Mouse (Mus musculus) stomach, postnatal 0 days (tissue): ENCODE measurements around the gene Nbea. TPM values are rescaled to one million over a fixed set of nuclear protein-coding genes. Genes with fewer than 3 reads are reported as not detected.

Experiments used
- ATAC-seq: fragments of 200-750 bp; cut with Nextera tagmentation; 2 replicates; pipeline ENCODE4 v1.8.0; 2017; ENCODE audit not compliant: low FRiP score, low TSS enrichment
- DNase-seq: peaks from one replicate; pipeline ENCODE4 v3.0.0-alpha.2; 2016; ENCODE audit warnings: low spot score
- H3K27ac ChIP-seq: fragments of 300-500 bp; sonication (generic); replicated peaks from 2 replicates; pipeline ENCODE4 v1.5.1; 2014; ENCODE audit warnings: mild to moderate bottlenecking, control low read depth
- H3K27me3 ChIP-seq: fragments of 300-500 bp; sonication (generic); 2 replicates; pipeline ENCODE4 v1.6.1; 2014; ENCODE audit warnings: low read length; ENCODE audit not compliant: control insufficient read depth, insufficient read depth
- H3K36me3 ChIP-seq: fragments of 300-500 bp; sonication (generic); 2 replicates; pipeline ENCODE4 v1.6.1; 2014; ENCODE audit warnings: low read length, mixed read lengths; ENCODE audit not compliant: control insufficient read depth, insufficient read depth
- H3K4me1 ChIP-seq: fragments of 300-500 bp; sonication (generic); replicated peaks from 2 replicates; pipeline ENCODE4 v1.6.1; 2014; ENCODE audit warnings: antibody characterized with exemption; ENCODE audit not compliant: control insufficient read depth, insufficient read depth
- H3K4me2 ChIP-seq: fragments of 300-500 bp; sonication (generic); replicated peaks from 2 replicates; pipeline ENCODE4 v1.6.1; 2014; ENCODE audit warnings: low read depth, mild to moderate bottlenecking, control low read depth, moderate library complexity
- H3K4me3 ChIP-seq: fragments of 300-500 bp; sonication (generic); 2 replicates; pipeline ENCODE4 v1.5.1; 2014; ENCODE audit warnings: low read depth, low read length, control low read depth
- H3K9ac ChIP-seq: fragments of 300-500 bp; sonication (generic); 2 replicates; pipeline ENCODE4 v1.6.1; 2014; ENCODE audit warnings: mild to moderate bottlenecking, low read length, control low read depth, mixed read lengths
- H3K9me3 ChIP-seq: fragments of 300-500 bp; sonication (generic); 2 replicates; pipeline ENCODE4 v1.6.1; 2016; ENCODE audit warnings: low read length; ENCODE audit not compliant: control insufficient read depth
- CTCF ChIP-seq: IDR thresholded peaks from 2 replicates; pipeline ENCODE4 v1.5.1; 2016; ENCODE audit warnings: antibody characterized with exemption, low read depth, mild to moderate bottlenecking, moderate library complexity
- EP300 ChIP-seq: optimal IDR thresholded peaks from 2 replicates; pipeline ENCODE3; 2016; ENCODE audit warnings: antibody characterized with exemption
- WGBS: fragments of 180-500 bp; shearing (Covaris S2); extraction: QIAGEN DNeasy Blood & Tissue Kit; methylation state at CpG from one replicate; pipeline ENCODE4 v1.1.7; 2014; 5-methylcytosine and 5-hydroxymethylcytosine counted together
- polyA plus RNA-seq: library from polyadenylated mRNA; unstranded; fragments of >200 nt; fragmentation: Nextera tagmentation; extraction: Ambion mirVana; gene quantifications from 2 replicates; pipeline ENCODE4 v1.2.1, GENCODE M21; 2015

The Nbea gene
- polyA plus RNA-seq = 4.3 and 5.0 TPM in 2 replicates

- no peaks in the 10 kb centered on the region for H3K36me3 ChIP-seq
- 1% methylated on average over 93 of the region's 131 CpGs for WGBS
- H3K9me3 ChIP-seq = no peaks in the 10 kb centered on the region
- H3K9ac ChIP-seq = peak within 1 kb of the TSS; percentile 78
- H3K27me3 ChIP-seq = no peaks in the 10 kb centered on the region
- peak within 1 kb of the TSS; percentile 84 for H3K4me2 ChIP-seq
- TF ChIP-seq CTCF (peak; percentile 67), EP300 (no peak)
- peak; percentile 89 for ATAC-seq
- peak; percentile 89 for DNase-seq
- H3K27ac ChIP-seq = peak within 1 kb of the TSS; percentile 88
- H3K4me1 ChIP-seq = 0 out of 2 replicates have a peak, but pooled peaks cover 2% of the 10 kb centered on the region
- H3K4me3 ChIP-seq = peak within 1 kb of the TSS; percentile 80
Measured at GRCm38 (mm10) chr3:56183159-56184133, at the start of gene Nbea. Gene Nbea (minus strand): TSS chr3:56183701.

- ATAC-seq (no peak), DNase-seq (no peak)
- WGBS = 42% methylated on average over 1 of the region's 1 CpGs
Measured at GRCm38 (mm10) chr3:56229283-56229682, 45.8 kb upstream of the Nbea start.

DNA sequence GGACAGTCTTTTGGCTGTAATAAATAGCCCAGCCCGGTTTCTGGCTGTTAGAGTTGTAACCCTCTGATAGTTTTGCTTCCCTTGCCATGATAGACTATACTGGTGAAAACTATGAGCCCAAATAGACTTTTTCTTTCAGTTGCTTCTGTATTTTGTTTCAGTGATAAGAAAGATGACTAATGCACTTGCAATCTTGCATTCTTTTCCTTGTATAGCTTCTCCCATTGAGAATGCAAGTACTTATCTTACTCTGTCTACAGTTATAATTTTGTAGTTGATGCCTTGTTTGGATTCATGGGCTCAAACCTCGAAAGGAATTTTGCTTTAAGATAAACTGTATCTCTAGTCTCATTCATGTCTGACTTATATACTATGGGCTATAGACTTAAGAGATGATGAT, 32.5 kb upstream of the Nbea start:
- H3K9me3 ChIP-seq = no peaks in the 10 kb centered on the region
- ATAC-seq (no peak), DNase-seq (no peak)
- H3K4me1 ChIP-seq = no peaks in the 10 kb centered on the region
- H3K4me3 ChIP-seq = no peak overlapping the region
- WGBS = 50% methylated on average over 2 of the region's 2 CpGs
- no peak for TF ChIP-seq EP300
- no peak for TF ChIP-seq CTCF
- H3K36me3 ChIP-seq = no peaks in the 10 kb centered on the region
- H3K9ac ChIP-seq = no peak overlapping the region
- H3K27ac ChIP-seq = no peak overlapping the region
- H3K27me3 ChIP-seq = no peaks in the 10 kb centered on the region
- H3K4me2 ChIP-seq = no peak overlapping the region

More at GRCm38 (mm10) chr3:56229283-56229682, 45.8 kb upstream of the Nbea start:
- Histone ChIP-seq H3K4me3 (no peak overlapping the region), H3K4me2 (no peak overlapping the region), H3K9ac (no peak overlapping the region), H3K27ac (no peak overlapping the region), H3K27me3 (no peaks in the 10 kb centered on the region), H3K36me3 (no peaks in the 10 kb centered on the region), H3K4me1 (no peaks in the 10 kb centered on the region), H3K9me3 (no peaks in the 10 kb centered on the region)
- TF ChIP-seq CTCF (no peak), EP300 (no peak)

DNA sequence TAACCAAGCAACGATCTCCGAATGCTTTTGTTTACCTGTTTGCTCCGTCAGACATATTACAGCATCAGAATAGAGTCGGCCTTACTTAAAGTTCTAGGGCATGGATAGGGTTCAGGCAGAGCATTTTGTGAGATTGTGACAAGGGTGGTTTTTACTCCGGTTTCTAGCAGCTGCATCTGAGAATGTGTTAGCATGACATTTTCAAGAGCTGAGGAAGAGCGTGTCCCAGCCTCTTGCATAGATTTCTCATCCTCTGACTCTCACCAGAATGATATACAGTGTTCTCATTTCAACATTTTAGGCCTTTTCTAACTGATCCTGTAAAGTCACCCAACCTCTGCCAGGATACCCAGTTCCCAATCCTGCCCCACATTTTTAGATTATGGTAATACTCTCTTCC, 20.5 kb upstream of the Nbea start:
- ATAC-seq = no peak
- Histone ChIP-seq H3K27ac (no peak overlapping the region), H3K4me1 (no peaks in the 10 kb centered on the region), H3K36me3 (no peaks in the 10 kb centered on the region), H3K4me3 (no peak overlapping the region), H3K4me2 (no peak overlapping the region), H3K9me3 (no peaks in the 10 kb centered on the region), H3K27me3 (no peaks in the 10 kb centered on the region), H3K9ac (no peak overlapping the region)
- no peak for TF ChIP-seq EP300
- TF ChIP-seq CTCF = no peak
- WGBS = 77% methylated on average over 6 of the region's 6 CpGs
- DNase-seq = no peak

GRCm38 (mm10) chr3:56188238-56188637, 4.7 kb upstream of the Nbea start:
- no peak overlapping the region for H3K27ac ChIP-seq
- TF ChIP-seq EP300 (no peak), CTCF (no peak)
- no peak for ATAC-seq
- H3K9me3 ChIP-seq = no peaks in the 10 kb centered on the region
- no peaks in the 10 kb centered on the region for H3K27me3 ChIP-seq
- H3K4me2 ChIP-seq = no peak overlapping the region
- no peaks in the 10 kb centered on the region for H3K4me1 ChIP-seq
- DNase-seq = no peak
- H3K4me3 ChIP-seq = no peak overlapping the region
- H3K36me3 ChIP-seq = no peaks in the 10 kb centered on the region
- WGBS = 53% methylated on average over 1 of the region's 1 CpGs
- H3K9ac ChIP-seq = no peak overlapping the region
